Mouse (Mus musculus) brain, embryonic 14.5 days (tissue): ENCODE measurements at regions not wholly inside any gene's neighbourhood (a gene's known extent, or its start where the extent isn't known, plus 50 kb on each side); places are given as distances from the start of the nearest gene placed in this dataset.
A peak's percentile ranks its signal among the peaks of the same experiment; 100 is the strongest.

Source experiments
- CTCF ChIP-seq: fragments of 200-500 bp; IDR thresholded peaks from 2 replicates; pipeline ENCODE4 v1.5.1; 2012; ENCODE audit warnings: inconsistent platforms, mild to moderate bottlenecking, moderate library complexity, borderline replicate concordance; ENCODE audit not compliant: insufficient read depth, insufficient read length; ENCODE audit errors: extremely low read depth
- POLR2A ChIP-seq: fragments of 200-500 bp; IDR thresholded peaks from 2 replicates; pipeline ENCODE4 v1.6.1; 2012; ENCODE audit warnings: mild to moderate bottlenecking, inconsistent platforms, borderline replicate concordance; ENCODE audit not compliant: poor library complexity, insufficient read depth, insufficient read length, severe bottlenecking; ENCODE audit errors: extremely low read depth

- TF ChIP-seq CTCF: peak; percentile 38; the same call in 1 of the 2 replicates
- no peak for TF ChIP-seq POLR2A
These were observed 164.3 kb downstream of the Sdhaf3 start for GRCm38 (mm10) chr6:7120136-7120535.
